Mouse (Mus musculus) MEL (cell line): ENCODE results near the gene Wsb2. TPM values are rescaled to one million over a fixed set of nuclear protein-coding genes. Genes with fewer than 3 reads are reported as not detected.
A peak's percentile ranks its signal among the peaks of the same experiment; 100 is the strongest.

Source experiments
- DNase-seq: peaks from one replicate; pipeline ENCODE4 v3.0.0; 2011; ENCODE audit warnings: low read depth, low spot score
- H3K27ac ChIP-seq: 2 replicates; pipeline ENCODE4 v1.5.1; 2012; ENCODE audit warnings: low read depth, mild to moderate bottlenecking, control low read depth, low read length, moderate library complexity; ENCODE audit not compliant: control insufficient read depth
- H3K27me3 ChIP-seq, 2 experiments: fragments of 150-350 bp in 1 of 2; sonication (generic) in 1 of 2; 2 replicates each; pipeline ENCODE4 v1.6.1; 2012; ENCODE audit warnings: low read length in 2 of 2, mild to moderate bottlenecking in 2 of 2, improper control_type of control experiment in 1 of 2, moderate library complexity in 1 of 2; ENCODE audit not compliant: insufficient read depth in 2 of 2, control insufficient read depth in 1 of 2
- H3K36me3 ChIP-seq, 2 experiments: 2 replicates each; pipeline ENCODE4 v1.6.1; 2012 to 2014; ENCODE audit warnings: low read length in 2 of 2, improper control_type of control experiment in 1 of 2, inconsistent platforms in 1 of 2, mild to moderate bottlenecking in 1 of 2; ENCODE audit not compliant: insufficient read depth in 2 of 2, control insufficient read depth in 1 of 2
- H3K4me1 ChIP-seq, 2 experiments: fragments of 150-350 bp in 1 of 2; sonication (generic) in 1 of 2; 2 replicates each; pipeline ENCODE4 v1.6.1; 2012; ENCODE audit warnings: low read length in 2 of 2, improper control_type of control experiment in 1 of 2, mild to moderate bottlenecking in 1 of 2; ENCODE audit not compliant: insufficient read depth in 2 of 2, control insufficient read depth in 1 of 2
- H3K4me3 ChIP-seq, 2 experiments: fragments of 150-350 bp in 1 of 2; sonication (generic) in 1 of 2; 2 replicates each; pipeline ENCODE4 v1.5.1; 2012; ENCODE audit warnings: low read depth in 2 of 2, low read length in 2 of 2, mild to moderate bottlenecking in 2 of 2, moderate library complexity in 2 of 2, control low read depth in 1 of 2, improper control_type of control experiment in 1 of 2; ENCODE audit not compliant: control insufficient read depth in 1 of 2, insufficient read depth in 1 of 2
- H3K79me2 ChIP-seq: 2 replicates; pipeline ENCODE4 v1.6.1; 2012; ENCODE audit warnings: mild to moderate bottlenecking, low read length, moderate library complexity; ENCODE audit not compliant: control insufficient read depth, poor library complexity, insufficient read depth
- H3K9ac ChIP-seq: 2 replicates; pipeline ENCODE4 v1.6.1; 2012; ENCODE audit warnings: low read depth, mild to moderate bottlenecking, control low read depth, low read length, moderate library complexity; ENCODE audit not compliant: control insufficient read depth, poor library complexity, severe bottlenecking
- H3K9me3 ChIP-seq: fragments of 150-350 bp; sonication (generic); replicated peaks from 2 replicates; pipeline ENCODE4 v1.6.1; 2012; ENCODE audit warnings: mild to moderate bottlenecking, low read length, improper control_type of control experiment, moderate library complexity; ENCODE audit not compliant: insufficient read depth
- CHD1 ChIP-seq: IDR thresholded peaks from 2 replicates; pipeline ENCODE4 v1.6.1; 2012; ENCODE audit warnings: low read depth, mild to moderate bottlenecking, inconsistent platforms, low read length, improper control_type of control experiment
- CHD2 ChIP-seq: IDR thresholded peaks from 2 replicates; pipeline ENCODE4 v1.6.1; 2011; ENCODE audit warnings: low read length, improper control_type of control experiment
- CTCF ChIP-seq, 3 experiments: IDR thresholded peaks in 2 of 3; conservative IDR thresholded peaks in 1 of 3; 2 replicates each; pipeline ENCODE4 v1.5.1; 2011 to 2012; ENCODE audit warnings: low read length in 3 of 3, low read depth in 2 of 3, mild to moderate bottlenecking in 2 of 3, improper control_type of control experiment in 1 of 3, inconsistent platforms in 1 of 3, mixed read lengths in 1 of 3, moderate library complexity in 1 of 3; ENCODE audit not compliant: control insufficient read depth in 1 of 3, insufficient read depth in 1 of 3, poor library complexity in 1 of 3, severe bottlenecking in 1 of 3
- EP300 ChIP-seq, 2 experiments: IDR thresholded peaks; 2 replicates each; pipeline ENCODE4 v1.6.1; 2011; ENCODE audit warnings: improper control_type of control experiment in 2 of 2, low read length in 2 of 2, low read depth in 1 of 2, mild to moderate bottlenecking in 1 of 2
- ETS1 ChIP-seq: IDR thresholded peaks from 2 replicates; pipeline ENCODE4 v1.6.1; 2012; ENCODE audit warnings: low read depth, mild to moderate bottlenecking, inconsistent platforms, low read length, improper control_type of control experiment, moderate library complexity
- GABPA ChIP-seq: IDR thresholded peaks from 2 replicates; pipeline ENCODE4 v1.6.1; 2012; ENCODE audit warnings: low read depth, mild to moderate bottlenecking, inconsistent platforms, low read length, improper control_type of control experiment, moderate library complexity
- GATA1 ChIP-seq: IDR thresholded peaks from 2 replicates; pipeline ENCODE4 v1.6.1; 2011; ENCODE audit warnings: low read depth, low read length, improper control_type of control experiment
- HCFC1 ChIP-seq: IDR thresholded peaks from 2 replicates; pipeline ENCODE4 v1.6.1; 2012; ENCODE audit warnings: low read depth, mild to moderate bottlenecking, inconsistent platforms, low read length, improper control_type of control experiment, moderate library complexity
- KAT2A ChIP-seq: conservative IDR thresholded peaks from 2 replicates; pipeline ENCODE4 v1.6.1; 2012; ENCODE audit warnings: low read depth, low read length, improper control_type of control experiment, inconsistent platforms
- MEF2A ChIP-seq: IDR thresholded peaks from 2 replicates; pipeline ENCODE4 v1.6.1; 2014; ENCODE audit warnings: low read depth, mild to moderate bottlenecking, inconsistent platforms, low read length, improper control_type of control experiment; ENCODE audit not compliant: poor library complexity, insufficient replicate concordance, severe bottlenecking; ENCODE audit errors: extremely low read depth
- MXI1 ChIP-seq: IDR thresholded peaks from 2 replicates; pipeline ENCODE4 v1.6.1; 2011; ENCODE audit warnings: mild to moderate bottlenecking, low read depth, low read length, improper control_type of control experiment
- NELFE ChIP-seq: IDR thresholded peaks from 2 replicates; pipeline ENCODE4 v1.6.1; 2011; ENCODE audit warnings: low read depth, low read length, improper control_type of control experiment
- POLR2A ChIP-seq, 2 experiments: IDR thresholded peaks; 2 replicates each; pipeline ENCODE4 v1.6.1; 2011 to 2012; ENCODE audit warnings: low read length in 2 of 2, mild to moderate bottlenecking in 2 of 2, control low read depth in 1 of 2, improper control_type of control experiment in 1 of 2, low read depth in 1 of 2, moderate library complexity in 1 of 2; ENCODE audit not compliant: control insufficient read depth in 1 of 2, insufficient read depth in 1 of 2, poor library complexity in 1 of 2
- RCOR1 ChIP-seq: IDR thresholded peaks from 2 replicates; pipeline ENCODE4 v1.6.1; 2012; ENCODE audit warnings: low read depth, mild to moderate bottlenecking, inconsistent platforms, low read length, improper control_type of control experiment
- SIN3A ChIP-seq: IDR thresholded peaks from 2 replicates; pipeline ENCODE4 v1.6.1; 2012; ENCODE audit warnings: low read length, improper control_type of control experiment, inconsistent platforms
- TAL1 ChIP-seq: IDR thresholded peaks from 2 replicates; pipeline ENCODE4 v1.6.1; 2012; ENCODE audit warnings: mild to moderate bottlenecking, inconsistent platforms, low read length, moderate library complexity, mixed read lengths
- TBP ChIP-seq: IDR thresholded peaks from 2 replicates; pipeline ENCODE4 v1.8.0; 2011; ENCODE audit warnings: low read depth, low read length, improper control_type of control experiment
- TCF12 ChIP-seq: IDR thresholded peaks from 2 replicates; pipeline ENCODE4 v1.6.1; 2014; ENCODE audit warnings: low read depth, mild to moderate bottlenecking, inconsistent platforms, low read length, improper control_type of control experiment, moderate library complexity
- UBTF ChIP-seq: IDR thresholded peaks from 2 replicates; pipeline ENCODE4 v1.6.1; 2012; ENCODE audit warnings: low read depth, mild to moderate bottlenecking, inconsistent platforms, low read length, improper control_type of control experiment, moderate library complexity, borderline replicate concordance; ENCODE audit not compliant: insufficient read depth
- USF1 ChIP-seq: IDR thresholded peaks from 2 replicates; pipeline ENCODE4 v1.6.1; 2014; ENCODE audit warnings: low read depth, mild to moderate bottlenecking, inconsistent platforms, low read length, improper control_type of control experiment, moderate library complexity
- polyA plus RNA-seq, 2 experiments: library from polyadenylated mRNA; stranded (reverse) in 1 of 2; unstranded in 1 of 2; fragments of >175 nt in 1 of 2; fragments of >200 nt in 1 of 2; gene quantifications; 2 replicates each; pipeline versions ENCODE4 v1.2.1 to v1.2.4; 2012; ENCODE audit warnings: low replicate concordance in 2 of 2, low read depth in 1 of 2; ENCODE audit not compliant: insufficient read length in 2 of 2, insufficient read depth in 1 of 2, missing spikeins in 1 of 2
- total RNA-seq: library from RNA; depleted of rRNA; stranded (reverse); fragments of 300-350 nt; gene quantifications from 2 replicates; pipeline ENCODE4 v1.2.3, GENCODE M21; 2012

Wsb2 gene
- total and polyA plus RNA-seq, 3 experiments, result 32.9 to 56.9 TPM; not detected in 1

DNA sequence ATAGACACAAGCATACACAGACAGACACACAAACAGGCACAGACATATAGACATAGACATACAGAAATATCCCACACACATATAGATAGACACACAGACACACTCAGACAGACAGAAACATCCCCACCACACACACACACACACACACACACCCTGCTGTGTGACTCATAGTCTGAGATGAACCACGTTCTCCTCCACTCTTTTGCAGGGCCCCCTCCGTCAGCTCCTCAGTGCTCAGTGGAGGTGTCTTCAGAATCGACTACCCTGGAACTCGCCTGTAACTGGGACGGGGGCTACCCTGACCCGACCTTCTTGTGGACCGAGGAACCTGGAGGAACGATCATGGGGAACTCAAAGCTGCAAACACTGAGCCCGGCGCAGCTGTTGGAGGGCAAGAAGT is 19.1 kb upstream of the Wsb2 start (continued):
- TF ChIP-seq UBTF (no peak), MXI1 (no peak), USF1 (no peak), GATA1 (no peak), HCFC1 (no peak), CTCF (IDR thresholded peaks at IDR 0.05 in 2 of 3, conservative IDR thresholded peaks at IDR 0.05 in 1 of 3; ENCODE audit: control insufficient read depth in 1 of 3, insufficient read depth in 1 of 3, low read depth in 2 of 3, low read length in 3 of 3, poor library complexity in 1 of 3, severe bottlenecking in 1 of 3) (no peak)

DNA sequence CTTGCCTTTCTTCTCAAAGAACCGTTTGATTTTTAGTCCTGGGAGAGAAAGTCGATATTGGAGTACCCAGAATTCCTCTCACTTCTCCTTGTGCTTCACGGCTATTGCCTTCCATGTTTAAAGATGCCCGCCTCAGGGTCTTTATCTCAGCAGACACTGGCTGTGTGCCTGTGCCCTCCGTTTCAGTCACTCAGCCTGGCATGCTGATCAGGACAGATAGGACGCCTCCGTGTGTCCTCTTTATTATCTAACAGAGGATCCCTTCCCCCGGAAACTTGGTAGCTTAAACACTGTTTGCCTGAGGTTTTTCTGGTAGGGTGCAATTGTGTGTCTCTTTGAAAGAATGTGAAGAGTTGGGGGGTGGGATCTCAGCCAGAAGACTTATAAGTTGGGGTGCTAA is 18.6 kb upstream of the Wsb2 start:
- Histone ChIP-seq H3K4me3 (peak overlapping the region; percentile 44 to 47), H3K79me2 (no peaks in the 10 kb centered on the region), H3K27me3 (no peaks in the 10 kb centered on the region), H3K4me1 (peaks cover 2 to 11% of the 10 kb centered on the region in 2 experiments), H3K9me3 (no peaks in the 10 kb centered on the region), H3K27ac (peak overlapping the region; percentile 75), H3K9ac (peak overlapping the region; percentile 66), H3K36me3 (no peaks in the 10 kb centered on the region; a peak in 1 of 4 replicates)
- TF ChIP-seq TBP (peak; percentile 48; the same call in 1 of the 2 replicates), MEF2A (no peak), HCFC1 (0 out of 2 replicates have a peak, but pooled peaks have one; percentile 32), CHD2 (no peak), SIN3A (peak; percentile 61; the same call in 1 of the 2 replicates), CHD1 (no peak), POLR2A (IDR thresholded peaks at IDR 0.05; ENCODE audit: control insufficient read depth in 1 of 2, insufficient read depth in 1 of 2, low read depth in 1 of 2, low read length in 2 of 2, poor library complexity in 1 of 2) (peak in 1 of 2 experiments; percentile 47; a peak in 1 of 4 replicates), ETS1 (peak; percentile 82), TAL1 (peak; percentile 58), KAT2A (no peak), GATA1 (peak; percentile 82), MXI1 (0 out of 2 replicates have a peak, but pooled peaks have one; percentile 11), USF1 (no peak), RCOR1 (peak; percentile 67), EP300 (IDR thresholded peaks at IDR 0.05; ENCODE audit: low read depth in 1 of 2, low read length in 2 of 2) (peak; percentile 74 to 81; a peak in 3 of 4 replicates), GABPA (no peak), NELFE (no peak), TCF12 (peak; percentile 68)
- DNase-seq, result peak; percentile 75
